Mouse (Mus musculus): ENCODE measurements at regions not wholly inside any gene's neighbourhood (a gene's known extent, or its start where the extent isn't known, plus 50 kb on each side); places are given as distances from the start of the nearest gene placed in this dataset.

- in situ Hi-C loops (cut with MboI, MseI), result no loop called here
Observed at GRCm38 (mm10) chr15:61096021-61096781, 173.4 kb upstream of the A1bg start.

- in situ Hi-C loops (cut with MboI, MseI), result loop anchor here (25.0 kb wide), 1 partner anchor 1168 kb away; no protein-coding TSS in a partner anchor
Observed at GRCm38 (mm10) chr15:61055017-61055609, 132.3 kb upstream of the A1bg start.

- in situ Hi-C loops (cut with MboI, MseI), result loop anchor here (25.0 kb wide), 1 partner anchor 1164 kb away; no protein-coding TSS in a partner anchor
Observed at GRCm38 (mm10) chr15:61051363-61051762, 128.6 kb upstream of the A1bg start.

- in situ Hi-C loops (cut with MboI, MseI), result no loop called here
Observed at GRCm38 (mm10) chr15:61009509-61009908, 86.7 kb upstream of the A1bg start.

GRCm38 (mm10) chr15:61007461-61008059, 84.7 kb upstream of the A1bg start:
- in situ Hi-C loops (cut with MboI, MseI), result no loop called here

- in situ Hi-C loops (cut with MboI, MseI), result no loop called here
Observed at GRCm38 (mm10) chr15:61006608-61007007, 83.8 kb upstream of the A1bg start.

- in situ Hi-C loops (cut with MboI, MseI), result no loop called here
Observed at GRCm38 (mm10) chr15:60993971-60994690, 71.3 kb upstream of the A1bg start.

- in situ Hi-C loops (cut with MboI, MseI), result no loop called here
Observed at GRCm38 (mm10) chr15:60993394-60993793, 70.6 kb upstream of the A1bg start.

- in situ Hi-C loops (cut with MboI, MseI), result no loop called here
Observed at GRCm38 (mm10) chr15:60982576-60982975, 59.8 kb upstream of the A1bg start.
